Mouse (Mus musculus): ENCODE results near the gene Lrrc41. TPM values are rescaled to one million over a fixed set of nuclear protein-coding genes. Genes with fewer than 3 reads are reported as not detected.

Lrrc41 gene
- total and polyA plus RNA-seq, 3 experiments: 63.3 to 160 (median 71.4) TPM

- DNase-seq: peak; percentile 86
Observed at GRCm38 (mm10) chr4:116143891-116144717, 69.0 kb downstream of the Lrrc41 start.

Other genes with a start within 250 kb of the Lrrc41 start
- gene Mob3c, start 247.2 kb upstream of the Lrrc41 start, total RNA-seq (2021): 10 to 100 TPM; 11.0 to 13.2 TPM
- gene Mob3c, start 247.2 kb upstream of the Lrrc41 start, polyA plus RNA-seq (2012; rRNA removed): 37.9 and 39.5 TPM in 2 replicates
- gene Mknk1, start 236.1 kb upstream of the Lrrc41 start, total RNA-seq (2021): 10 to 100 TPM; 36.4 to 41.6 TPM
- 47.0 and 60.2 TPM in 2 replicates for gene Mknk1, start 236.1 kb upstream of the Lrrc41 start, polyA plus RNA-seq (2012; rRNA removed)
- not detected for gene Kncn, start 190.9 kb upstream of the Lrrc41 start, total RNA-seq (2021)
- gene Kncn, start 190.9 kb upstream of the Lrrc41 start, polyA plus RNA-seq (2012; rRNA removed): 0.10 TPM in 1 of 2 replicates, not detected in the other
- gene 6430628N08Rik, start 184.6 kb upstream of the Lrrc41 start, total RNA-seq (2021): not detected
- not detected in 2 replicates for gene 6430628N08Rik, start 184.6 kb upstream of the Lrrc41 start, polyA plus RNA-seq (2012; rRNA removed)
- gene Dmbx1, start 135.3 kb upstream of the Lrrc41 start, total RNA-seq (2021): not detected
- gene Dmbx1, start 135.3 kb upstream of the Lrrc41 start, polyA plus RNA-seq (2012; rRNA removed): not detected in 2 replicates
- 1 to 10 TPM; 3.7 to 4.8 TPM for gene Faah, start 57.3 kb upstream of the Lrrc41 start, total RNA-seq (2021)
- 4.7 and 8.0 TPM in 2 replicates for gene Faah, start 57.3 kb upstream of the Lrrc41 start, polyA plus RNA-seq (2012; rRNA removed)
- gene Nsun4, start 21.4 kb upstream of the Lrrc41 start, total RNA-seq (2021): 10 to 100 TPM; 24.4 to 32.7 TPM
- gene Nsun4, start 21.4 kb upstream of the Lrrc41 start, polyA plus RNA-seq (2012; rRNA removed): 7.7 and 10.3 TPM in 2 replicates
- gene Uqcrh, start 198 bp upstream of the Lrrc41 start, total RNA-seq (2021): 100 to 1,000 TPM; 439 to 769 TPM
- gene Uqcrh, start 198 bp upstream of the Lrrc41 start, polyA plus RNA-seq (2012; rRNA removed): 33.6 and 37.9 TPM in 2 replicates
- gene Rad54l, start 48.4 kb downstream of the Lrrc41 start, total RNA-seq (2021): under 1 TPM; 0.58 to 0.62 TPM
- 0.45 and 0.46 TPM in 2 replicates for gene Rad54l, start 48.4 kb downstream of the Lrrc41 start, polyA plus RNA-seq (2012; rRNA removed)
- 10 to 100 TPM; 48.1 to 70.5 TPM for gene Pomgnt1, start 48.6 kb downstream of the Lrrc41 start, total RNA-seq (2021)
- gene Pomgnt1, start 48.6 kb downstream of the Lrrc41 start, polyA plus RNA-seq (2012; rRNA removed): 28.0 and 34.9 TPM in 2 replicates
- gene Lurap1, start 76.1 kb downstream of the Lrrc41 start, total RNA-seq (2021): 10 to 100 TPM in 1 of 2 experiments, 1 to 10 TPM in 1; 5.2 to 16.2 TPM
- gene Lurap1, start 76.1 kb downstream of the Lrrc41 start, polyA plus RNA-seq (2012; rRNA removed): 1.8 and 2.5 TPM in 2 replicates
- not detected for gene Tspan1, start 92.3 kb downstream of the Lrrc41 start, total RNA-seq (2021)
- gene Tspan1, start 92.3 kb downstream of the Lrrc41 start, polyA plus RNA-seq (2012; rRNA removed): not detected in 2 replicates
- gene 1700042G07Rik, start 98.1 kb downstream of the Lrrc41 start, total RNA-seq (2021): not detected
- gene 1700042G07Rik, start 98.1 kb downstream of the Lrrc41 start, polyA plus RNA-seq (2012; rRNA removed): not detected in 2 replicates
- gene Gm49337, start 98.1 kb downstream of the Lrrc41 start, total RNA-seq (2021): under 1 TPM in 1 of 2 experiments, not detected in 1; 0.52 TPM
- gene Gm49337, start 98.1 kb downstream of the Lrrc41 start, polyA plus RNA-seq (2012; rRNA removed): not detected in 2 replicates
- 10 to 100 TPM; 16.2 to 24.4 TPM for gene Pik3r3, start 146.3 kb downstream of the Lrrc41 start, total RNA-seq (2021)
- 14.6 and 21.6 TPM in 2 replicates for gene Pik3r3, start 146.3 kb downstream of the Lrrc41 start, polyA plus RNA-seq (2012; rRNA removed)

Data from adrenal gland, adult 2 months (tissue).